Mouse (Mus musculus) 3T3-L1 (cell line): Measurements from ENCODE around the gene Idua.

Experiments
- DNase-seq: peaks from one replicate; pipeline ENCODE4 v3.0.0-alpha.2; 2015; ENCODE audit warnings: low read depth, low spot score

Gene Idua

GRCm38 (mm10) chr5:108718051-108718450 is 57.9 kb downstream of the Idua start:
- DNase-seq = no peak

DNA sequence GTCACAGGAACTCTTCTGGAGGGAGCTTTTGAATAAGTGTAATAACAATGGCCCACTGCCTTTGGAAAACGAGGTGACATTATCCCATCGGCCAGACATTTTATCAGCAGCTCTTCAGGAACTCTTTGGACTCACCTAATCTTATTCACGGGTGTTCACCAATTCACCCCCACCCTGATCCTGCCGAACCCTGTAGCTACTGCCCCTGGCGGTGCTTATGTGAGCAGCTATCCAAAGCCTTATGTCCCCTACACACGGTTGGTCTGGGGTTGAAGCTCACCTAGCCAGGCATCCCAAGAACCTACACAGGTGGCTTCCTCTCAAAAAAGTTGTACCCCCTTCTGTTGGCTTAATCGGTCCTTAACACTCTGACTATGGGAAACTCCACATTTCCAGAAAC is 59.6 kb downstream of the Idua start:
- no peak for DNase-seq

- peak; percentile 95 for DNase-seq
These were observed 63.9 kb downstream of the Idua start for GRCm38 (mm10) chr5:108724006-108724405.

GRCm38 (mm10) chr5:108726557-108727248 is 66.6 kb downstream of the Idua start:
- DNase-seq = peak; percentile 70

DNA sequence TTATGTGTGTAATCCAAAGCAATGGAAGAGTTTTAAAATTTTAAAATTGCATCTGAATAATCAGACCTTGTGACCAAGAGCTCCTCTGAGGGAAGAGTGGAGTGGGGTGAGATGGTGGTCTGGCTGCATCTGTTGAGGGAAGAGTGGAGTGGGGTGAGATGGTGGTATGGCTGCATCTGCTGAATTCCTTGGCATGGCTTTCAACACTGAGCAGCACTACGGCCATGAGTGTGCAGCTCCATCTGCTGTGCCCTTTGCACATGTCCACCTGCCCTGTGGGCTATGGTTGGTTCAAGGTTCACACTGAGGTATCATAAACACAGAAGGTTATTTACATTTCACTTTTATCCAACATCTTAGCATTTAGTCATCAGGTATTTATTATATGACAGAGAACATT is 67.3 kb downstream of the Idua start:
- DNase-seq = no peak
